Mouse (Mus musculus): ENCODE data around the gene Mgat4d.
"Not testable (repeated sequence)": the region's sequence is repeated elsewhere in the genome, so short reads cannot be mapped to it uniquely, and the experiment has no call there.

Mgat4d gene

DNA sequence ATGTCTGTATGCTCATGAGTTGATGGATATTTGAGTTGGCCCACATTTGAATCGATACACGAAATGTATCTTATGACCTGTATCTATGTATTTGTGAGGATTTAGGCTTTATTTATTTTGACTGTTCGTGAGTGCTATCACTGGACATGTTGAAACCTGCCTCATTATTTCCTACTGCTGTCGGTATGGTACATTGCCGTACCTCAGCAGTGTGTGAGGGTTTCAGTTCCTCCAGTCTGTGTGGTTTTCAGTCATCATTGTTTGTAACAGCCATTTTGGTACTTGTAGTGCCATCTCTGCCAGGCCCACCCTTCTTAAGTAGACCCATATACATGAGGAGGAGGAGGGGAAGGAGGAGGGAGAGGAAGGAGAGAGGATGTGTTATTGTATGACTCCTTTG is 46.1 kb downstream of the Mgat4d start:
- no peak for DNase-seq

DNA sequence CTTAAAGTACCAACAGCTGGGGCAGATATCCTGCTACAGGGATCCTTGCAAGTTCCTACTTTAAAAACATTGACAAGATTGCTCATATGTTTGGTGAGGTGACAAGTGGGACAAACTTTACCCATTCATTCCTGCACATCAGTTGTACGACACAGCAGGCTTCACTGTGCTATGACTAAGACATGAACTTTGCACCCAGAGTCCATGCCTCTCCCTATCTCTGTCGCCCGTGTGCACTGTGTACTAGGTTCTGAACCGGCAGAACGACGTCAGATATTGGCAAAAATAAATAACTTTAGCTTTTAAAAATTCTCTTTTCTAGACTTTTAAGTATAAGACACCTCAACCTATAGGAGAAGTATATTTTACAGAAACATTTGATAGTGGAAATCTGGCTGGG is 48.4 kb downstream of the Mgat4d start:
- no peak for DNase-seq

DNA sequence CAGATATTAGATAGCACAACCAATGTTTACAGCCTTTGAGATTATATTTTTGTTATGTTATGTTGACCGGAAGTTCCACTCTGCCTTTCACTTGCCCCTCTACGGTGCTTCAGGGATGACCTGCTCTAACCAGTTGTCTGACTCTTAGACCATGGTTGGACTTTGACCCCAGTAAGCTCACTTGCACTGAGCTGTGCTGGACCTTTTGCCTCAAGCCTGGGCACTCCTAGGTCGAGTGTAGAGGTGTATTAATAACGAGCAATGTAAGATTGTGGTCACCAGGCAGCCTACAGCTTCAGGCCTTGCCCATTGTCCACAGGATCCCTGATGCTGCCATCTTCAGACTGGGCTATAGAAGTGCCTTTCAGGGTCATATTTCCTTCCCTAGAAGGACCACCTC is 49.5 kb downstream of the Mgat4d start:
- DNase-seq = no peak

DNA sequence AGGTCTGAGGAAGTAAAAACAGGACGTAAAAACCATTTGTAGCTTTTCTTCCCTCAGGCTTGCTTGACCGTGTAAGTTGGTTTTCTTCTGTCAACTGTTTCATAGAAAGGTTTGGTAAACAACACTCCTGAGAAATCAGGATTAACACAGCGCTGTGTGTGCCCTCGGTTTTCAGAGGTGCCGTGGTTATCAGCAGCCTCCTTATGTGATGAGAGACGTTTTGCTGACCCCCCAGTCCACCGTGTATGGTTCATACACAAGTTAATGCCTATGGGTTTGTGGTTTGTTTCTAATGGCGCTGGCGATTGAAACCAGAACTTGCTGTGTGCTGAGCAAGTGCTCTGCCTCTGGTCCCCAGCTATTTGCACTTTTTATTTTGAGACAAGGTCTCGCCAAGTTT is 57.3 kb downstream of the Mgat4d start:
- DNase-seq = no peak

DNA sequence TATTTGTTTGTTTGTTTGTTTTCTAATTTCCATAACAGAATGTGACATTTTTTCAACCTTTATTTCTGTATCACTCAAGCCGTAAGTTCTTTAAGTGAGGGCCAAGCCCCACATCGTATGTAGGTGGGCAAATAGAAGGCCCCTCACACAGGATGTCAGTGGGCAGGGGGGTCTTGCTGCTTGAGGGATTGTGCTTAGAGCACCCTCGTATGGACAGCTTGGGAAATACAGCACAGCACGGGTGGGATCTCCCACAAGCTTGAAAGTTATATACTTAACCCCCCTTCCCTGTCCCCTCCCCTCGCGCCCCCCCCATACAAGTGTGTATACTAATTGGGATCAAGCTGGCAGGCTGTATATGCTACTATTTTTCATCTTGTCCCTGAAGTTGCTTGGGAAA is 58.6 kb downstream of the Mgat4d start:
- DNase-seq = no peak

DNA sequence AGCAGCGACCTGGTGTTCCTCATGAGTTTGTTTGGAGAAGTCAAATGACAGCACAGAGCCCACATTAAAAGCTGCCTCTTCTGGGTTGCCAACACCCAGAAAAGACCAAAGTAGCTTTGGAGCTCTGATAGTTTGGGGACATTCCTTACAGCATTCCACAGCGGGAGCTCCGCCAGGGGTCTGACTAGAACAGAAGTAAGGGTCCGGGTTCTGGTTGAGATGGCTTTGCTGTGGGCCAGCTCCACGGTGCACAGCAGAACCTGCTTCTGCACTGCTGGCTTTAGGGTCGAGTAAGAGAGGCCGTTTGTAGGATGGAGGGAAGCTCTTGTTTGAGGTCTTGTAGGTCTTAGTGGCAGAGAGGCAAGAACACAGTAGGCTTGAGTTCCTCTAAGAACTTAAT is 60.2 kb downstream of the Mgat4d start:
- DNase-seq = no peak

DNA sequence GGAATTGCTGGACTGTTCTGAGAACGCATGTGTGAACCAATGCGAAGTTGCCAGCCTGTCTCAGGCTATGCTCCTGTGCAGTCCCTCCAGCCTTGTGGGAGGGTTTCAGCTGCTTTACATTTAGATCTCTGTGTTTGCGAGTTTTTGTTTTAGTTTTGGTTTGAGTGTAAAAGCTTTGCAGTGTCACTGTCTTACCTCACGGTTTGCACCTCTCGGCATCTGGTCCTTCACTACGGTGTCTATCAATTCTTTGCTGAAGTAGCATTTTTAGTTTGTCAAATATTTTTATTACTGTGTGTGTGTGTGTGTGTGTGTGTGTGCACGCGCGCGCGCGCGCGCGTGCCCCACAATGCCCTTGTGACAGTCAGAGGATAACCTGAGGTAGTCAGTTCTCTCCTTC is 68.6 kb downstream of the Mgat4d start:
- DNase-seq = no peak

DNA sequence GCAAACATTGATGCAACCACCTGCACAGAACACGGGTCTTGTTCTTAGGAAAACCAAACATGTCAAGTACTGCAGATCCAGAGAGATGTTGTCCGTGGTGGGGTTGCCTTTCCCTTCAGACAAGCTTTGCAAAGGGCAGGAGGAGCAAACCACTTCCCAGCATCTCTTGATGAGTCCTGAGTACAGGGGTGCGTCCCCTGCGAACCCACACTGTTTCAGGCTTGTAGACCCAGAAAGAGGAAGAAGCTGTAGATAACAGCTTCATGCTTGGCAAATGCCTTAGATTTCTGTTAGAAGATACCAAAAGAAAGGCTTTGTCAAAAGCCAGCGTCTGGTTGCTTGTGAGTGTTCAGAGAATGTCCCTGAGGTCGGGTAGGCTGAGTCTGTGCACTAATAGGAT is 69.7 kb downstream of the Mgat4d start:
- DNase-seq = no peak

DNA sequence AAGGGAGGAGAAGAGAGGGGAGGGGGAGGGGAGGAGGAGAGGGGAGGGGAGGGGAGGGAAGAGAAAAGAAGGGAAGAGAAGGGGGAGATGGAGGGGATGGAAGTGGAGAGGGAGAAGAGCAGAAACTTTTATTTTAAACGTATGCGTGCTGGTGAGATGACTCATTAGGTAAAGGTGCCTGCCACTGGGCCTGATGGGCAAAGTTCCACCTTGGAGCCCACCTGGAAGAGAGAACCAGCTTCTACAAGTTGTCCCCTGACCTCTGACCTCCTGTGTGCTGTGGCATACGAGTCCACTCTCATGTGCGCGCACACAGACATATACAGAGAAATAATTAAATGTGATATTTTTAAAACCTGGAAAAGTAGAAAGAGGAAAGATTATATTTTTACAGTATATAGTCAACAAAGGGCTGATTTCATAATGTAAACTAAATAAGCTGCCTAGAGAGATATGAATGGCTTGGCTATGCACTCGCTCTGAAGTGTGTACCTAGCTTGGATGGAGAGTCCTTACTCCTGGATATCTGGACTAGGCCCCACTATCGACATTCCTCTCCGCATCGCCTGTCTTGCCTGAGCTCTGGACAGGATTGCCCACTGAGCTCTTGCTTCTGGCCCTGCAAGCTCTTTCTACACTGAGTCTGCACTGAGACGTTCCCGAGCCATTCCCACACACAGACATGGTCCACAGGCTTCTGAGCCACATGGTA is 70.7 kb downstream of the Mgat4d start:
- DNase-seq = no peak

DNA sequence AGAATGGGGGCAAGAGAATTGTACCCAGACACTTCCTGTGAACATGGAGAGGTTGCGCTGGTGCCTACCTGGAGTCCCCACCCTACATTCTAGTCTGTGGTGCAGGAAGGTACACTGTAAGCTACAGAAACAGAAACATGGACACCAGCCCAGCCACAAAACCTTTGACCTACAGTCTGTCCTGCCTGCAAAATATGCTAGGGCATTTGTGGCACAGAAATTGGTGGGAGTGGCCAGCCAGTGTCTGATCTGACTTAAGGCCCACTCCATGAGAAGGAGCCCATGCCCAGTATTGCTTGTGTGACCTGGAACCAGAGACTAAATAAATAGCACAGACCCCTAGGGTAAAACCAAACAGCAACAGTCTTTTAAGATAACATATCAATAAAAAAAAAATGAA is 73.1 kb downstream of the Mgat4d start:
- DNase-seq = no peak

DNA sequence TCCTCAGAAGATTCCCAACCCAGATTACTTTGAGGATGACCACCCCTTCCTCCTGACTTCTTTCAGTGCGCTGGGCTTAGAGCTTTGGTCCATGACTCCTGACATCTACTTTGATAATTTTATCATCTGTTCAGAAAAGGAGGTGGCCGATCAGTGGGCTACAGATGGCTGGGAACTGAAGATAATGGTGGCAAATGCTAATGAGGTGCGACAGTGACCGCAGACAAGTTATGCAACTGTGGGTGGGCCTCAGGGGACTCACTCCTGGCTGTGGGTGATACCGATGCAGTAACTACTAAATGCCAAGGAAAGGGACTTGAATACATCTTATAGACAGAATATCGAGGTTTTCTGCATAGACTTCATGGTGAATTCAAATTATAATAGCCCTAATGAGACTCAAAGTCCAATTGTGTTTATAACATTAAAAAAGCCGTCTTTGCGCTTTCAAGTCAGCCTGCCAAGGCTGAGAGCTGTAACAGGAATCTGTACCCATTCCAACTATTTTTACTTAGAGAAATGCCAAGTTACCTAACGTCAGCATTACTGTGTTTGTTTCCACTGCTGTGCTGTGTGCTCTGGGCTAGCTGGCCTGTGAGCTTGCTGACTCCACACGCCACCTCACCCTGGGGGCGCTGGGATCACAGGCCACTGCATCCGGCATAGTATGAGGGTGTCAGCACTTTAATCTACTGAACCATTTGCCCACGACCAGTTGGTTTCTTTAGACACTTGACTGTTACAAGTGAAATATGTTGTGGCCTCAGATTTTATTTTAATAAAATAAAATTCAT is 75.0 kb downstream of the Mgat4d start:
- no peak for DNase-seq

DNA sequence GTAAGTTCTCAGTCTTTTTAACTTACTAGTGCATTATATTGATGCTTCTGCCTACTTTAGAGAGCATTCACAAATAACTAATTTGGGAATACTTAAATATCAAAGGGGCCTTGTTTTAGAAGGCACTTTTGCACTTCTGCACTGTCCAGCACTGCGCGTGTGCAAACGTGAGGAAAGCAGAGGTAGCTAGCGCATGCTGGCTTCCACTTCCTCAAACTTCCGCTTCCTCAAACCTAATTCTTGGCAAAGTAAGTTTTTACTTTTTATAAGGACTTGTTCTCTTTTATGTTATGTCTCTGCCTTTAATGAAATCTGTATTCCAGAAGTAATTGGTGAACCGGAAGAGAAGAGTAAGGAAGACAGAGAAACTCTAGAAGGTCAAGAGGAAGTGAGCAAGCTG is 76.9 kb downstream of the Mgat4d start:
- DNase-seq = no peak

DNA sequence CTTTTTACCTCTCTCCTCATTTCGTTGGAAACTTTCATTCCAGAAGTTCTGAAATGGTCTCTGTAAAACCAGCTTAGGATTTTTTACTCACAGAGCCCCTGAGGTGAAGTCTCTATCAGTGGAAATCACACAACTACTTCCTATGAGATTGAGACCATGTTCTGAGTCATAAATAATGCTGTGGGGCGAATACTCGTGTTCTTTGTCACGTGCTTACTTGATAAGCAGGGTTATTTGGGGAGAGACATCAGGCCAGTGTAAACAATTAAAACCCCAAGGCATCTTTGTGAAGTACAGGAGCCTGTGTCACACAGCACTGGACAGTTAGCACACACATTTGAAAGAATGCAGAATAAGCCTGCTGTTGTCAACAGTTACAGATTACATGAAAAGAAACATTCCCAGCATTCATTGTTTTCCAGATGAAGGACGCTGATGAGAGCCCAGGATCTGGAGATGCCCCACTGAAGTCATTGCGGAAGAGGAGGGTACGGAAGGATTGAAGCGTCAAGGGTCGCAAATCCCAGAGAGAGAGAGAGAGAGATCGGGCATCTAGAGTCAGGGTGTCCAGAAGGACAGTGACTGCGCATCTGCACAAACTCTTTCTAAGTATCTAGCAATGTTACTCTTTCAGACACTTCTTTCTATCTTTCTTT is 78.0 kb downstream of the Mgat4d start:
- DNase-seq = no peak

DNA sequence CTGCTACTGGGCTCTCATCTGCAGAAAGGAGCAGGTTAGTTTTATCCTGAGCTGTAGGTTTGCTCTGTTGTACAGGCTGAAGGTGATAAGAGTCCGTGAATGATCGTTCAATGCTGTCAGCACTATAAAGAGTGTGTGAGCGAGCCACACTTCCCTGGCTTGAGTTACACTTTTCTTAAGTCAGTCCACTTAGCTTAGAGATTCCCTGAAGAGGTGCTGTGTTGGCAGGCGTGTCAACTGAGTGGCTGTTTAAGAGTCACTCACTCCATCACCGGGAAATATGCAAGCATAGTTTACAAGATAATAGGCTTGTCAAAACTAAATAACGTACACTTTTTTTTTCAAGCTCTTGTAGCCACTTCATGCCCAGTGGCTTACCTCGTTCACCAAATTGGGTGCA is 78.7 kb downstream of the Mgat4d start:
- no peak for DNase-seq

DNA sequence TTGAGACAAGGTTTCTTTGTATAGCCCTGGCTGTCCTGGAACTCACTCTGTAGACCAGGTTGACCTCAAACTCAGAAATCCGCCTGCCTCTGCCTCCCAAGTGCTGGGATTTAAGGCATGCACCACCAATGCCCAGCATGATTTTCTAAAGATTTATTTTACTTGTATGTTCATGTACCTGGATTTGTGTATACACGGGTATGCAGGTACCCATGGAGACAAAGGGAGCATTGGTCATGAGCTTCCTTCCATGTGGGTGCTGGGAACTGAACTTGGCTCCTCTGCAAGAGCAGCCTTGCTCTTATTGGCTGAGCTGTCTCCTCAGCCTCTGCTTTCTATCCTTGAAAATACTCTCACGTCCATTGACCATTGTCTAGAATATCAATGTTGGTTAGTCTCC is 80.3 kb downstream of the Mgat4d start:
- DNase-seq = not testable (repeated sequence)

DNA sequence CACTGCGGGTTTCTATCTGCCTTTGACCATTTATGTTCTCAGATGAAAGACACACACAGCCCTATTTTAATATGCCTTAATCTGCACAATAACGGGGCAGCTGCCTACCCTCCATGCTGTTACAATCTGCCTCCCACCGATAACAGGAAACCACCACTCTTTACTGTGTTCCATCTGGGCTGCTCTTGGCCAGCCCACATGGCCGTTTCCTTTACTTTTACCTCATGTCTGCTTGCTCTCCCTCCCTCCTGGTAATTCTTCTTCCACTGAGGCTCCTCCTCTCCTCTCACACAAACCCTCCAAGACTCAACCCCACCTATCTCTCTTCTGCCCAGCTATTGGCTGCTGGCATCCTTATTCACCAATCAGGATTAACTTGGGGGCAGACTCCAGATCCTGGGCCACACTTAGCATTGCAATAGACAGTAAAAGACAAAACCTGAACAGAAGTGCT is 80.8 kb downstream of the Mgat4d start:
- peak in 1 of 2 experiments; percentile 14 for DNase-seq

All from thymus, adult 18-20 months (tissue).